Mouse (Mus musculus) MEL (cell line): ENCODE results near the gene Eif2s2. TPM values are rescaled to one million over a fixed set of nuclear protein-coding genes. Genes with fewer than 3 reads are reported as not detected.

ENCODE experiments used
- DNase-seq: peaks from one replicate; pipeline ENCODE4 v3.0.0; 2011; ENCODE audit warnings: low read depth, low spot score
- H3K27ac ChIP-seq: 2 replicates; pipeline ENCODE4 v1.5.1; 2012; ENCODE audit warnings: low read depth, mild to moderate bottlenecking, control low read depth, low read length, moderate library complexity; ENCODE audit not compliant: control insufficient read depth
- H3K27me3 ChIP-seq, 2 experiments: fragments of 150-350 bp in 1 of 2; sonication (generic) in 1 of 2; 2 replicates each; pipeline ENCODE4 v1.6.1; 2012; ENCODE audit warnings: low read length in 2 of 2, mild to moderate bottlenecking in 2 of 2, improper control_type of control experiment in 1 of 2, moderate library complexity in 1 of 2; ENCODE audit not compliant: insufficient read depth in 2 of 2, control insufficient read depth in 1 of 2
- H3K36me3 ChIP-seq, 2 experiments: 2 replicates each; pipeline ENCODE4 v1.6.1; 2012 to 2014; ENCODE audit warnings: low read length in 2 of 2, improper control_type of control experiment in 1 of 2, inconsistent platforms in 1 of 2, mild to moderate bottlenecking in 1 of 2; ENCODE audit not compliant: insufficient read depth in 2 of 2, control insufficient read depth in 1 of 2
- H3K4me1 ChIP-seq, 2 experiments: fragments of 150-350 bp in 1 of 2; sonication (generic) in 1 of 2; 2 replicates each; pipeline ENCODE4 v1.6.1; 2012; ENCODE audit warnings: low read length in 2 of 2, improper control_type of control experiment in 1 of 2, mild to moderate bottlenecking in 1 of 2; ENCODE audit not compliant: insufficient read depth in 2 of 2, control insufficient read depth in 1 of 2
- H3K4me3 ChIP-seq, 2 experiments: fragments of 150-350 bp in 1 of 2; sonication (generic) in 1 of 2; 2 replicates each; pipeline ENCODE4 v1.5.1; 2012; ENCODE audit warnings: low read depth in 2 of 2, low read length in 2 of 2, mild to moderate bottlenecking in 2 of 2, moderate library complexity in 2 of 2, control low read depth in 1 of 2, improper control_type of control experiment in 1 of 2; ENCODE audit not compliant: control insufficient read depth in 1 of 2, insufficient read depth in 1 of 2
- H3K79me2 ChIP-seq: 2 replicates; pipeline ENCODE4 v1.6.1; 2012; ENCODE audit warnings: mild to moderate bottlenecking, low read length, moderate library complexity; ENCODE audit not compliant: control insufficient read depth, poor library complexity, insufficient read depth
- H3K9ac ChIP-seq: 2 replicates; pipeline ENCODE4 v1.6.1; 2012; ENCODE audit warnings: low read depth, mild to moderate bottlenecking, control low read depth, low read length, moderate library complexity; ENCODE audit not compliant: control insufficient read depth, poor library complexity, severe bottlenecking
- H3K9me3 ChIP-seq: fragments of 150-350 bp; sonication (generic); replicated peaks from 2 replicates; pipeline ENCODE4 v1.6.1; 2012; ENCODE audit warnings: mild to moderate bottlenecking, low read length, improper control_type of control experiment, moderate library complexity; ENCODE audit not compliant: insufficient read depth
- BHLHE40 ChIP-seq: IDR thresholded peaks from 2 replicates; pipeline ENCODE4 v1.6.1; 2012; ENCODE audit warnings: low read depth, mild to moderate bottlenecking, inconsistent platforms, low read length, improper control_type of control experiment, borderline replicate concordance
- CHD1 ChIP-seq: IDR thresholded peaks from 2 replicates; pipeline ENCODE4 v1.6.1; 2012; ENCODE audit warnings: low read depth, mild to moderate bottlenecking, inconsistent platforms, low read length, improper control_type of control experiment
- CHD2 ChIP-seq: IDR thresholded peaks from 2 replicates; pipeline ENCODE4 v1.6.1; 2011; ENCODE audit warnings: low read length, improper control_type of control experiment
- CTCF ChIP-seq, 3 experiments: IDR thresholded peaks in 2 of 3; conservative IDR thresholded peaks in 1 of 3; 2 replicates each; pipeline ENCODE4 v1.5.1; 2011 to 2012; ENCODE audit warnings: low read length in 3 of 3, low read depth in 2 of 3, mild to moderate bottlenecking in 2 of 3, improper control_type of control experiment in 1 of 3, inconsistent platforms in 1 of 3, mixed read lengths in 1 of 3, moderate library complexity in 1 of 3; ENCODE audit not compliant: control insufficient read depth in 1 of 3, insufficient read depth in 1 of 3, poor library complexity in 1 of 3, severe bottlenecking in 1 of 3
- E2F4 ChIP-seq: IDR thresholded peaks from 2 replicates; pipeline ENCODE4 v1.6.1; 2011; ENCODE audit warnings: low read depth, low read length, improper control_type of control experiment, borderline replicate concordance
- ELF1 ChIP-seq: IDR thresholded peaks from 2 replicates; pipeline ENCODE4 v1.6.1; 2014; ENCODE audit warnings: low read depth, mild to moderate bottlenecking, inconsistent platforms, low read length, improper control_type of control experiment, moderate library complexity
- EP300 ChIP-seq, 2 experiments: IDR thresholded peaks; 2 replicates each; pipeline ENCODE4 v1.6.1; 2011; ENCODE audit warnings: improper control_type of control experiment in 2 of 2, low read length in 2 of 2, low read depth in 1 of 2, mild to moderate bottlenecking in 1 of 2
- ETS1 ChIP-seq: IDR thresholded peaks from 2 replicates; pipeline ENCODE4 v1.6.1; 2012; ENCODE audit warnings: low read depth, mild to moderate bottlenecking, inconsistent platforms, low read length, improper control_type of control experiment, moderate library complexity
- GATA1 ChIP-seq: IDR thresholded peaks from 2 replicates; pipeline ENCODE4 v1.6.1; 2011; ENCODE audit warnings: low read depth, low read length, improper control_type of control experiment
- HCFC1 ChIP-seq: IDR thresholded peaks from 2 replicates; pipeline ENCODE4 v1.6.1; 2012; ENCODE audit warnings: low read depth, mild to moderate bottlenecking, inconsistent platforms, low read length, improper control_type of control experiment, moderate library complexity
- KAT2A ChIP-seq: conservative IDR thresholded peaks from 2 replicates; pipeline ENCODE4 v1.6.1; 2012; ENCODE audit warnings: low read depth, low read length, improper control_type of control experiment, inconsistent platforms
- MAFK ChIP-seq: IDR thresholded peaks from 2 replicates; pipeline ENCODE4 v1.6.1; 2011; ENCODE audit warnings: low read depth, mild to moderate bottlenecking, low read length, improper control_type of control experiment, borderline replicate concordance
- MAX ChIP-seq: IDR thresholded peaks from 2 replicates; pipeline ENCODE4 v1.6.1; 2011; ENCODE audit warnings: low read length, improper control_type of control experiment
- MAZ ChIP-seq: IDR thresholded peaks from 2 replicates; pipeline ENCODE4 v1.6.1; 2012; ENCODE audit warnings: low read depth, mild to moderate bottlenecking, inconsistent platforms, low read length, improper control_type of control experiment
- MXI1 ChIP-seq: IDR thresholded peaks from 2 replicates; pipeline ENCODE4 v1.6.1; 2011; ENCODE audit warnings: mild to moderate bottlenecking, low read depth, low read length, improper control_type of control experiment
- MYB ChIP-seq: IDR thresholded peaks from 2 replicates; pipeline ENCODE4 v1.6.1; 2011; ENCODE audit warnings: mild to moderate bottlenecking, low read depth, low read length, improper control_type of control experiment
- MYC ChIP-seq: IDR thresholded peaks from 2 replicates; pipeline ENCODE4 v1.6.1; 2011; ENCODE audit warnings: low read depth, mild to moderate bottlenecking, low read length, improper control_type of control experiment, moderate library complexity
- NELFE ChIP-seq: IDR thresholded peaks from 2 replicates; pipeline ENCODE4 v1.6.1; 2011; ENCODE audit warnings: low read depth, low read length, improper control_type of control experiment
- NRF1 ChIP-seq: IDR thresholded peaks from 2 replicates; pipeline ENCODE4 v1.6.1; 2014; ENCODE audit warnings: low read depth, mild to moderate bottlenecking, inconsistent platforms, low read length, improper control_type of control experiment, moderate library complexity; ENCODE audit not compliant: poor library complexity, insufficient read depth, severe bottlenecking
- POLR2A ChIP-seq, 2 experiments: IDR thresholded peaks; 2 replicates each; pipeline ENCODE4 v1.6.1; 2011 to 2012; ENCODE audit warnings: low read length in 2 of 2, mild to moderate bottlenecking in 2 of 2, control low read depth in 1 of 2, improper control_type of control experiment in 1 of 2, low read depth in 1 of 2, moderate library complexity in 1 of 2; ENCODE audit not compliant: control insufficient read depth in 1 of 2, insufficient read depth in 1 of 2, poor library complexity in 1 of 2
- POLR2AphosphoS2 ChIP-seq: IDR thresholded peaks from 2 replicates; pipeline ENCODE4 v1.6.1; 2011; ENCODE audit warnings: low read length, improper control_type of control experiment
- POLR2AphosphoS5 ChIP-seq: IDR thresholded peaks from 2 replicates; pipeline ENCODE4 v1.6.1; 2012; ENCODE audit warnings: low read depth, borderline replicate concordance, mild to moderate bottlenecking, inconsistent platforms, low read length, moderate library complexity, mixed read lengths
- RAD21 ChIP-seq: IDR thresholded peaks from 2 replicates; pipeline ENCODE4 v1.6.1; 2011; ENCODE audit warnings: mild to moderate bottlenecking, low read depth, low read length, improper control_type of control experiment
- RCOR1 ChIP-seq: IDR thresholded peaks from 2 replicates; pipeline ENCODE4 v1.6.1; 2012; ENCODE audit warnings: low read depth, mild to moderate bottlenecking, inconsistent platforms, low read length, improper control_type of control experiment
- SIN3A ChIP-seq: IDR thresholded peaks from 2 replicates; pipeline ENCODE4 v1.6.1; 2012; ENCODE audit warnings: low read length, improper control_type of control experiment, inconsistent platforms
- SMC3 ChIP-seq: IDR thresholded peaks from 2 replicates; pipeline ENCODE4 v1.6.1; 2011; ENCODE audit warnings: low read depth, low read length, improper control_type of control experiment
- TAL1 ChIP-seq: IDR thresholded peaks from 2 replicates; pipeline ENCODE4 v1.6.1; 2012; ENCODE audit warnings: mild to moderate bottlenecking, inconsistent platforms, low read length, moderate library complexity, mixed read lengths
- TBP ChIP-seq: IDR thresholded peaks from 2 replicates; pipeline ENCODE4 v1.8.0; 2011; ENCODE audit warnings: low read depth, low read length, improper control_type of control experiment
- TCF12 ChIP-seq: IDR thresholded peaks from 2 replicates; pipeline ENCODE4 v1.6.1; 2014; ENCODE audit warnings: low read depth, mild to moderate bottlenecking, inconsistent platforms, low read length, improper control_type of control experiment, moderate library complexity
- UBTF ChIP-seq: IDR thresholded peaks from 2 replicates; pipeline ENCODE4 v1.6.1; 2012; ENCODE audit warnings: low read depth, mild to moderate bottlenecking, inconsistent platforms, low read length, improper control_type of control experiment, moderate library complexity, borderline replicate concordance; ENCODE audit not compliant: insufficient read depth
- USF2 ChIP-seq, 2 experiments: IDR thresholded peaks; 2 replicates each; pipeline ENCODE4 v1.6.1; 2011 to 2012; ENCODE audit warnings: improper control_type of control experiment in 2 of 2, low read length in 2 of 2, borderline replicate concordance in 1 of 2, inconsistent platforms in 1 of 2, low read depth in 1 of 2, mild to moderate bottlenecking in 1 of 2; ENCODE audit not compliant: insufficient read depth in 1 of 2
- ZC3H11A ChIP-seq: IDR thresholded peaks from 2 replicates; pipeline ENCODE4 v1.6.1; 2012; ENCODE audit warnings: low read depth, mild to moderate bottlenecking, inconsistent platforms, low read length, improper control_type of control experiment
- ZKSCAN1 ChIP-seq: IDR thresholded peaks from 2 replicates; pipeline ENCODE4 v1.6.1; 2012; ENCODE audit warnings: low read depth, mild to moderate bottlenecking, inconsistent platforms, low read length, improper control_type of control experiment, moderate library complexity
- ZMIZ1 ChIP-seq: IDR thresholded peaks from 2 replicates; pipeline ENCODE4 v1.6.1; 2012; ENCODE audit warnings: low read depth, mild to moderate bottlenecking, inconsistent platforms, low read length, improper control_type of control experiment, moderate library complexity
- ZNF384 ChIP-seq: IDR thresholded peaks from 2 replicates; pipeline ENCODE4 v1.6.1; 2012; ENCODE audit warnings: low read depth, mild to moderate bottlenecking, inconsistent platforms, low read length, improper control_type of control experiment
- polyA plus RNA-seq, 2 experiments: library from polyadenylated mRNA; stranded (reverse) in 1 of 2; unstranded in 1 of 2; fragments of >175 nt in 1 of 2; fragments of >200 nt in 1 of 2; gene quantifications; 2 replicates each; pipeline versions ENCODE4 v1.2.1 to v1.2.4; 2012; ENCODE audit warnings: low replicate concordance in 2 of 2, low read depth in 1 of 2; ENCODE audit not compliant: insufficient read length in 2 of 2, insufficient read depth in 1 of 2, missing spikeins in 1 of 2
- total RNA-seq: library from RNA; depleted of rRNA; stranded (reverse); fragments of 300-350 nt; gene quantifications from 2 replicates; pipeline ENCODE4 v1.2.3, GENCODE M21; 2012; rRNA removed

Gene Eif2s2
- total RNA-seq (105 and 133 TPM in 2 replicates), polyA plus RNA-seq (100 to 1,000 TPM; 172 to 274 TPM)

GRCm38 (mm10) chr2:154892201-154893044 lies at the start of gene Eif2s2:
Gene Eif2s2 (minus strand): TSS chr2:154892935.
- H3K4me1 ChIP-seq: peaks cover 8% of the 10 kb centered on the region in 2 experiments; a peak in 3 of 4 replicates
- H3K4me3 ChIP-seq: peak within 1 kb of the TSS; percentile 88 to 100
- H3K27me3 ChIP-seq: no peaks in the 10 kb centered on the region; a peak in 1 of 4 replicates
- H3K36me3 ChIP-seq: peaks cover 15 to 28% of the 10 kb centered on the region in 2 experiments
- no peaks in the 10 kb centered on the region for H3K9me3 ChIP-seq
- peak; percentile 99 for DNase-seq
- H3K79me2 ChIP-seq: peaks cover 39% of the 10 kb centered on the region
- peak within 1 kb of the TSS; percentile 95 for H3K9ac ChIP-seq
- peak; percentile 85 for TF ChIP-seq NRF1
- TF ChIP-seq SMC3: no peak
- TF ChIP-seq RCOR1: no peak
- no peak for TF ChIP-seq MYB
- TF ChIP-seq CHD2: no peak
- TF ChIP-seq ZKSCAN1: no peak
- peak; percentile 78 for TF ChIP-seq MYC
- TF ChIP-seq GATA1: no peak
- no peak for TF ChIP-seq ZC3H11A
- TF ChIP-seq UBTF: 0 out of 2 replicates have a peak, but pooled peaks have one; percentile 21
- peak; percentile 72 for TF ChIP-seq TCF12
- TF ChIP-seq USF2 (IDR thresholded peaks at IDR 0.05; ENCODE audit: borderline replicate concordance in 1 of 2, insufficient read depth in 1 of 2, low read depth in 1 of 2, low read length in 2 of 2): no peak
- peak; percentile 81 for TF ChIP-seq TBP
- peak; percentile 41; the same call in 1 of the 2 replicates for TF ChIP-seq MAZ
- TF ChIP-seq ZMIZ1: peak; percentile 87
- TF ChIP-seq POLR2AphosphoS5: no peak; the same call in 1 of the 2 replicates
- TF ChIP-seq BHLHE40: no peak
- peak; percentile 64 for TF ChIP-seq MAX
- TF ChIP-seq MXI1: peak; percentile 94
- TF ChIP-seq E2F4: peak; percentile 93
- TF ChIP-seq MAFK: no peak
- peak; percentile 51; the same call in 1 of the 2 replicates for TF ChIP-seq ELF1
- TF ChIP-seq CHD1: no peak; the same call in 1 of the 2 replicates
- no peak for TF ChIP-seq CTCF (IDR thresholded peaks at IDR 0.05 in 2 of 3, conservative IDR thresholded peaks at IDR 0.05 in 1 of 3; ENCODE audit: control insufficient read depth in 1 of 3, insufficient read depth in 1 of 3, low read depth in 2 of 3, low read length in 3 of 3, poor library complexity in 1 of 3, severe bottlenecking in 1 of 3)
- peak; percentile 97 for TF ChIP-seq HCFC1
- no peak for TF ChIP-seq EP300 (IDR thresholded peaks at IDR 0.05; ENCODE audit: low read depth in 1 of 2, low read length in 2 of 2)
- peak; percentile 97 for TF ChIP-seq SIN3A
- TF ChIP-seq POLR2AphosphoS2: peak; percentile 83
- TF ChIP-seq RAD21: no peak
- TF ChIP-seq POLR2A (IDR thresholded peaks at IDR 0.05; ENCODE audit: control insufficient read depth in 1 of 2, insufficient read depth in 1 of 2, low read depth in 1 of 2, low read length in 2 of 2, poor library complexity in 1 of 2): peak in 1 of 2 experiments; percentile 83; a peak in 1 of 4 replicates
- peak; percentile 85 for TF ChIP-seq NELFE
- peak; percentile 96 for TF ChIP-seq KAT2A
- TF ChIP-seq TAL1: no peak
- TF ChIP-seq ZNF384: no peak
- 0 out of 2 replicates have a peak, but pooled peaks have one; percentile 12 for TF ChIP-seq ETS1
- peak within 1 kb of the TSS; percentile 67 for H3K27ac ChIP-seq
